Mouse (Mus musculus): Measurements from ENCODE around the gene Sphk1. TPM values are rescaled to one million over a fixed set of nuclear protein-coding genes. Genes with fewer than 3 reads are reported as not detected.
A peak's percentile ranks its signal among the peaks of the same experiment; 100 is the strongest.

Gene Sphk1
- polyA plus RNA-seq, 1 experiment from 2014 or later = 15.3 TPM

DNA sequence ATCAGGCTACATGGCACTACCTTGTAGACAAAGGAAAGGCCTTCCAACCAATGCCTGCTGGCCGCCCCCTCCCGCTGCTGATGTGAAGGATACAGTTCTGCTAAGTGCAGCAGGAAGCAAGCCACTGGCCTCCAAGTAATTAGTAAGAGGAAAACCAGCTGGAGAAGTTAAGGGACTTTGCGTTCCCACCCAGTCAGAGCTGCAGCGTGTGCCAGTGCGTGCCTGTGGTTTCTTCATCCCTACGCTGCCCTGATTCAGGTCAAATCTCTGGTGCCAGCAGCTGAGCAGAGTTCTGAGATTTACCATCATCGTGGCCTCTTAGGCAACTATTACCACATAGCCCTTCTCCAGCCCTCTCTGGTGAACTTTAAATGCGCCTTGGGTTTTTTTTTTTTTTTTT is 12.2 kb upstream of the Sphk1 start:
- Histone ChIP-seq H3K4me3 (replicated peaks; ENCODE audit: low read length) (no peak overlapping the region), H3K9ac (ENCODE audit: low read length) (no peak overlapping the region), H3K4me1 (ENCODE audit: control insufficient read depth, insufficient read depth, low read length) (peaks cover 29% of the 10 kb centered on the region), H3K4me2 (ENCODE audit: low read depth, low read length) (no peak overlapping the region), H3K27me3 (ENCODE audit: control insufficient read depth, insufficient read depth, low read length) (no peaks in the 10 kb centered on the region), H3K27ac (ENCODE audit: low read length) (peak overlapping the region; percentile 75), H3K36me3 (ENCODE audit: control insufficient read depth, insufficient read depth, low read length) (no peaks in the 10 kb centered on the region), H3K9me3 (replicated peaks; ENCODE audit: control insufficient read depth, low read length) (no peaks in the 10 kb centered on the region)
- peak; percentile 41; the same call in 1 of the 2 replicates for ATAC-seq (ENCODE audit: insufficient read depth, low FRiP score)
- WGBS = 27% methylated on average over 8 of the region's 8 CpGs

DNA sequence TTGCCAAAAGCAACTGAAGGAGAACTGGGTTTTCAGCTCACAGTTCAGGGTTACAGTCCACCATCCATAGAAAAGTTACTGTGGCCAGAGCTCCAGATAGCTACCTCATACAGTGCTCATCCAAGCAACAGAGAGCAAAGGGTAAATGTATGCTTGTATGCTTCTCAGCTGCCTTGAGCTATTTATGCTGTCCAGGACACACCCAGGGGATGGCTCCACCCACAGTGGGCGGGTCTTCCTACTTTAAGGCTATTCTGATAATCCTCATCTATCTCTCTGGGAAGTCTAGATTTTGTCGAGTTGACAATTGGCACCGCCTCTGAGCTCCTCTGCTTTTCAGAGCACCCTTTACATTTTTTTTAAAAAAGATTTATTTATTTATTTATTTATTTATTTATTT is 9.6 kb upstream of the Sphk1 start:
- Histone ChIP-seq H3K9ac (ENCODE audit: low read length) (no peak overlapping the region), H3K9me3 (replicated peaks; ENCODE audit: control insufficient read depth, low read length) (no peaks in the 10 kb centered on the region), H3K27ac (ENCODE audit: low read length) (no peak overlapping the region), H3K4me2 (ENCODE audit: low read depth, low read length) (no peak overlapping the region), H3K4me3 (replicated peaks; ENCODE audit: low read length) (no peak overlapping the region), H3K27me3 (ENCODE audit: control insufficient read depth, insufficient read depth, low read length) (no peaks in the 10 kb centered on the region), H3K36me3 (ENCODE audit: control insufficient read depth, insufficient read depth, low read length) (no peaks in the 10 kb centered on the region), H3K4me1 (ENCODE audit: control insufficient read depth, insufficient read depth, low read length) (peaks cover 37% of the 10 kb centered on the region)
- ATAC-seq (ENCODE audit: insufficient read depth, low FRiP score) = no peak
- 54% methylated on average over 3 of the region's 3 CpGs for WGBS

DNA sequence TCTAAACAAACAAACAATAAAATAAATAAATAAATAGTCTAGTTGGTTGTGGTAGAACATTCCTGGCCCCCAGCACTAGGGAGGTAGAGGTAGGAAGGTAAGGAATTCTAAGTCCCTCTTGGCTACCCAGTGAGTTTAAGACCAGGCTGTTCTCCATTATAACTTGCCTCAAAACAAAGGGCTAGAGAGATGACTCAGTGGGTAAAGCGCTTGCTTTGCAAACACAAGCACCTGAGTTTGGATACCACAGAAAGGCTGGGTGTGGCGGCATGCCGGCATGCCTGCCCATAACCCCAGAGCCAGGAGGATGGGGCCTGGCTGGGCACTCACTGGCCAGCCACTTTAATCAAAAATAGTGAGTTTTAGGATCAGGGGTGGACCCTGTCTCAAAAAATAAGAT is 8.7 kb upstream of the Sphk1 start:
- Histone ChIP-seq H3K4me2 (ENCODE audit: low read depth, low read length) (no peak overlapping the region), H3K9ac (ENCODE audit: low read length) (no peak overlapping the region), H3K4me3 (replicated peaks; ENCODE audit: low read length) (no peak overlapping the region), H3K27ac (ENCODE audit: low read length) (peak overlapping the region; percentile 55), H3K9me3 (replicated peaks; ENCODE audit: control insufficient read depth, low read length) (no peaks in the 10 kb centered on the region), H3K36me3 (ENCODE audit: control insufficient read depth, insufficient read depth, low read length) (no peaks in the 10 kb centered on the region), H3K27me3 (ENCODE audit: control insufficient read depth, insufficient read depth, low read length) (no peaks in the 10 kb centered on the region), H3K4me1 (ENCODE audit: control insufficient read depth, insufficient read depth, low read length) (peaks cover 37% of the 10 kb centered on the region)
- peak; percentile 18; the same call in 1 of the 2 replicates for ATAC-seq (ENCODE audit: insufficient read depth, low FRiP score)
- WGBS = 65% methylated on average over 3 of the region's 3 CpGs

DNA sequence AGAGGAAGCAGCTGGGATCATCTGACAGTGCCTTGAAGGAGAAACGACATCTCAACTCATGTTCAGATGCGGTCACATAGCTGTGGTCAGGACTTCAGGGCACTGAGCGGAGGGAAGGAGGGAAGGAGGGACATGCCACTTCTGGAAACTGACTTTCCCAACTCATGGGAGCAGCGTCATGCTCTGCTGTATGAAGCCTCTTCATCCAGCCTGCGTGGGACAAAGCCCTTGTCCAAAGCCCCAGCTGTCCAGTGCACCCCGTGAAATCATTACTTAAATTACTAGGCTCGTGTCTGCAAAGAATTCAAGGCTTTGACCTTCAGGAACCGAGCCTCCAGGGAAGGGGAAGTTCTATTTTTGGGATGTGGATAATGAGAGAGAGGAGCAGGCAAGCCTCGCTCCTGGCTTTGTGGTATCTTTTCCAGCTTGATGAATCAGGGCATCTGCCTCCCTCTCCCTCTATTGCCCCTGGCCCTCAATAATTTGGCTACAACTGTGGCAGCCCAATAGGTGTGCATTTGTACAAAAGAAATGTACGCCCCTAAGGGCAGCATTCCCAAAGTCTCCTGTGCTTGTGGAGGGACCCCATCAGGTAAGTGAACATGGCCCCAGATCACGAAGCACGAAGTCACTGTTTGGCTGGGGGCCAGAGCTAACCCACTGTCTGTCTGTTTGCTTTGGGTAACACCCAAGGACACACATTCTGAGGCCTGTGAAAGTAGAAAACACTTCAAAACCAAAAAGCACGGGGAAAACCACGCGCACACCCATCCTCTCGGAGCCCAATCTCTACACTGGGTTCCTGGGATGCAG is 7.6 kb upstream of the Sphk1 start:
- Histone ChIP-seq H3K4me1 (ENCODE audit: control insufficient read depth, insufficient read depth, low read length) (peaks cover 34% of the 10 kb centered on the region), H3K4me2 (ENCODE audit: low read depth, low read length) (no peak overlapping the region), H3K9me3 (replicated peaks; ENCODE audit: control insufficient read depth, low read length) (no peaks in the 10 kb centered on the region), H3K4me3 (replicated peaks; ENCODE audit: low read length) (no peak overlapping the region), H3K9ac (ENCODE audit: low read length) (0 out of 2 replicates have a peak overlapping the region, but pooled peaks have one; percentile 37), H3K27me3 (ENCODE audit: control insufficient read depth, insufficient read depth, low read length) (no peaks in the 10 kb centered on the region), H3K27ac (ENCODE audit: low read length) (peak overlapping the region; percentile 80), H3K36me3 (ENCODE audit: control insufficient read depth, insufficient read depth, low read length) (no peaks in the 10 kb centered on the region)
- ATAC-seq (ENCODE audit: insufficient read depth, low FRiP score) = no peak
- WGBS = 47% methylated on average over 16 of the region's 16 CpGs

DNA sequence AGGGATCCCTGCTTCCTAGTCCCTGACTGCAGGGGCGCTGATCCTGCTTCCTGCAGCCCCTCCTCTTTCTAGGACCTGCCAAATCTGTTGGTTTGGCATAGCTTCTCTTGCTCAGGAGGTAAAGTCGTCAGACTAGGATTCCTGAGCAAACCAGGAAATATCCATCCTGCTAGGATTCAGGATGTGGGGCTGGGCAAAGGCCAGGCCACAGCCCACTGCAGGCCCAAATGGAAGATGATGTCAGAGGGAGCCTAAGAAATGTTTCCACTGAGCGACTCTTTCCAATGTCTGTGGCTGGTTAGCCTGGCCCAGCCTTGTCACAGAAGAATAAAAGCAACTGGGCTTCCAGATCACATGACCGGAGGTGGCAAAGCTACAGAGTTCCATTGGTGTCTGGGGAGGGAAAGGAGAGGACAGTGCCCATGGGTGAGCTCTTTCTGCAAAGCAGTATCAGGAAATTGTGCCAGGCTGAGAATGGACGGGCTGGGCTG is 7.0 kb upstream of the Sphk1 start:
- H3K9ac ChIP-seq (ENCODE audit: low read length) = 0 out of 2 replicates have a peak overlapping the region, but pooled peaks have one; percentile 37

DNA sequence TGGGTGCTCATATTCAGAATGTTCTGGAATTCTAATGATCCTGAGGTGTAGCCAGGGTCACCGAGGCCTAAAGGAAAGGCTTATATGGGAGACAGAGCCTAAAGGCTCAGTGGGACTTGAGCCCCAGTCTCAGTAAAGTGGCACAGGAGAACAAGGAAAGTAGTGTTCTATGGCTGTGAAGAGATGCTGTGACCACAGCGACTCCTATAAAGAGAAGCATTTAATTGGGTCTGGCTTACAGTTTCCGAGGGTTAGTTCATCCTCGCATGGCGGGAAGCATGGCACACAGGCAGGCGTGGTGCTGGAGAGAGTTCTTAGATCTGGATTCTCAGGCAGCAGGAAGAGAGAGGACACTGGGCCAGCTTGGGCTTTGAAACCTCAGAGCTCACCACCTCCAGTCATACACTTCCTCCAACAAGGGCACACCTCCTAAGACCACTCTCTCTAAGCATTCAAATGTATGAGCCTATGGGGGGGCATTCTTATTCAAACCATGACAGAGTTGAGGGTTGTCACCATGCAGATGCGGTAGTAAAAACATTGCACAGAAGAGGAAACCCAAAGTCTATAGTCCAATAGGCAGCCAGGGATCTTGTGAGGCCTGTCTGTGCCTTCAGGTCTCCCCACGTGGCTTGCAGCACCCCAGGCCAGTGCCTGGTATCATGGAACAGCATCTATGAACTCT is 1.9 kb upstream of the Sphk1 start:
- Histone ChIP-seq H3K9me3 (replicated peaks; ENCODE audit: control insufficient read depth, low read length) (no peaks in the 10 kb centered on the region), H3K36me3 (ENCODE audit: control insufficient read depth, insufficient read depth, low read length) (no peaks in the 10 kb centered on the region), H3K27me3 (ENCODE audit: control insufficient read depth, insufficient read depth, low read length) (peaks cover 6% of the 10 kb centered on the region), H3K4me1 (ENCODE audit: control insufficient read depth, insufficient read depth, low read length) (peaks cover 39% of the 10 kb centered on the region), H3K27ac (ENCODE audit: low read length) (no peak overlapping the region), H3K4me2 (ENCODE audit: low read depth, low read length) (no peak overlapping the region), H3K9ac (ENCODE audit: low read length) (no peak overlapping the region), H3K4me3 (replicated peaks; ENCODE audit: low read length) (no peak overlapping the region)
- no peak for ATAC-seq (ENCODE audit: insufficient read depth, low FRiP score)
- 78% methylated on average over 8 of the region's 8 CpGs for WGBS

More for the DNA sequence above, 7.0 kb upstream of the Sphk1 start:
- Histone ChIP-seq H3K9me3 (replicated peaks; ENCODE audit: control insufficient read depth, low read length) (no peaks in the 10 kb centered on the region), H3K4me1 (ENCODE audit: control insufficient read depth, insufficient read depth, low read length) (peaks cover 30% of the 10 kb centered on the region), H3K27ac (ENCODE audit: low read length) (peak overlapping the region; percentile 80), H3K4me2 (ENCODE audit: low read depth, low read length) (no peak overlapping the region), H3K4me3 (replicated peaks; ENCODE audit: low read length) (no peak overlapping the region), H3K36me3 (ENCODE audit: control insufficient read depth, insufficient read depth, low read length) (no peaks in the 10 kb centered on the region), H3K27me3 (ENCODE audit: control insufficient read depth, insufficient read depth, low read length) (no peaks in the 10 kb centered on the region)
- 35% methylated on average over 5 of the region's 5 CpGs for WGBS
- ATAC-seq (ENCODE audit: insufficient read depth, low FRiP score) = peak; percentile 59

DNA sequence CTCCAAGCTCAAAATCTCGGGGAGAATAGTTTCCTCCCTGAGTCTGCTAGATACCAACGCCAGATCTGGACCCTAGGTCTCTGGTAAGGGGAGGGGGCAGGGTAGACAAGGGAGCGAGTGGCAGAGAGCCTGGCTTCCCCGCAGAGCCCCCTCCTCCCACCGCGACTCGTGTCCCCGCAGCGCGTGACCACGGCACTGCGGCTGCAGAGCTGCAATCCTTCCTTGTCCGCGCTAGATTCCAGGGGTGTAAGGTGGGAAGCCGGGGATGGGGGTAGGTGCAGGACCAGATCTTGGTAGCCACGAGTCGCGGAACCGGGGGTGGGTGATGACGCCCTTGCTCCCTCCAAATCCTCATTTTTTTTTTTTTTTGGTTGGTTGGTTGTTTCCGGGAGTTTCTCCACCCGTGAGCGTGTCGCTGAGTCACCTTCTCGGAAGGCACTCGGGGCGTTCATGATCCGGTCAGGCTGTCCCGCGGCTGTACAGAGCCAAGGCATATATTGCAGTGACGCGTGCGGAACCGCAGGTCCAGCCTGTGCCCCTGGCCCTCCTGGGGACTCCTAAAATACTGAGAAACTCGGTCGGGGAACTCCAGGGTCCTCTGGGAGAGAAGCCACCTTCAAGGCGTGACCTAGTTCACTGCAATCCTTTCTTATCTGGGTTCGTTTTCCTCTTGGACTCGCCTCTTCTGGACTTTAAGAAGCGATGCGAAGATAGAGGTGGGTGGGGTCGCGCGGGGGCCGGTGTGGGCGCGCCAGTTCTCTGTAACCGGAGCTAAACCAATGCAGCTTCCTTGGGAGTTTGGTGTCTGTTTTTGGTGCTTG is 856 bp downstream of the Sphk1 start:
- WGBS = 2% methylated on average over 48 of the region's 48 CpGs
- Histone ChIP-seq H3K4me3 (replicated peaks; ENCODE audit: low read length) (peak overlapping the region; percentile 65), H3K4me2 (ENCODE audit: low read depth, low read length) (peak overlapping the region; percentile 97), H3K4me1 (ENCODE audit: control insufficient read depth, insufficient read depth, low read length) (peaks cover 35% of the 10 kb centered on the region), H3K27ac (ENCODE audit: low read length) (peak overlapping the region; percentile 41), H3K27me3 (ENCODE audit: control insufficient read depth, insufficient read depth, low read length) (peaks cover 9% of the 10 kb centered on the region), H3K9me3 (replicated peaks; ENCODE audit: control insufficient read depth, low read length) (no peaks in the 10 kb centered on the region), H3K36me3 (ENCODE audit: control insufficient read depth, insufficient read depth, low read length) (no peaks in the 10 kb centered on the region), H3K9ac (ENCODE audit: low read length) (peak overlapping the region; percentile 78)
- no peak for ATAC-seq (ENCODE audit: insufficient read depth, low FRiP score)

DNA sequence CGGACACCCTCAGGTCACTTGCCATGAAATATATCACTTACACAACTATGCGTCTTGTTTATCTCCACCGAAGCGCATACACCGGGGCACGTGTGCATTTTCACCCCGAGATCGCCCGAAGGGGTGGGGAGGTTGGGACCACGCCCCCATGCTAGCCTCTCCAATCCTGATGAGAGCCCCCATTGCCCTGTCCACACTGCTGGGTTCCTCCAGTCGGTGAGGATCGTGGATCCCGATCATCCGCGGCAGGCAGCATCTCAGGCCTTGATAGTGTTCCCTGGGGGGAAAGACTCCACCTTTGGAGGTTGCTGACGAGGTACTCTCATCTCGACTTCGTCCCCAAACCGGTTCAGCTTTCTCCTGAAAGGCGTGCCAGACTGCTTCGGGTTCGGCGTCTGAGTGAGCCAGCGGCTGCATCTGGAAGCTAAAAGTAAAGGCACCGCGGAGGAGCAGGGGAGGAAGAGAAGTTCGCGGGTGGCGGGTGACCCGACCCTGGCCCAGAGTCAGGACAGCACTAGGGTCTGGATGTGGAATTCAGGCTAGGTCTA is 1.6 kb downstream of the Sphk1 start:
- no peak; the same call in 1 of the 2 replicates for ATAC-seq (ENCODE audit: insufficient read depth, low FRiP score)
- peaks cover 9% of the 10 kb centered on the region for H3K27me3 ChIP-seq (ENCODE audit: control insufficient read depth, insufficient read depth, low read length)
- WGBS = under 1% methylated on average over 30 of the region's 30 CpGs
- H3K9ac ChIP-seq (ENCODE audit: low read length) = peak overlapping the region; percentile 78
- no peaks in the 10 kb centered on the region for H3K36me3 ChIP-seq (ENCODE audit: control insufficient read depth, insufficient read depth, low read length)
- peak overlapping the region; percentile 65 for H3K4me3 ChIP-seq (replicated peaks; ENCODE audit: low read length)
- peaks cover 35% of the 10 kb centered on the region for H3K4me1 ChIP-seq (ENCODE audit: control insufficient read depth, insufficient read depth, low read length)
- H3K9me3 ChIP-seq (replicated peaks; ENCODE audit: control insufficient read depth, low read length) = no peaks in the 10 kb centered on the region
- H3K27ac ChIP-seq (ENCODE audit: low read length) = peak overlapping the region; percentile 74
- peak overlapping the region; percentile 97 for H3K4me2 ChIP-seq (ENCODE audit: low read depth, low read length)

All from stomach, embryonic 16.5 days (tissue).